Mouse (Mus musculus) heart, postnatal 14 days (tissue): Measurements from ENCODE around the gene 1110051M20Rik. TPM values are rescaled to one million over a fixed set of nuclear protein-coding genes. Genes with fewer than 3 reads are reported as not detected.

Source experiments
- DNase-seq, 2 experiments: peaks; one replicate each; pipeline ENCODE4 v3.0.0; 2021 to 2022
- intact Hi-C: fragments of 180-260 bp; cut with DNase I; formaldehyde crosslinking; loops from one replicate; pipeline ENCODE4 v1.15.1; 2025
- total RNA-seq, 2 experiments: library from RNA; stranded (reverse); gene quantifications; 2 replicates each; pipeline ENCODE4 v1.2.3; 2021

Gene 1110051M20Rik
- total RNA-seq, 2 experiments from 2014 or later: 10.5 to 12.0 TPM

DNA sequence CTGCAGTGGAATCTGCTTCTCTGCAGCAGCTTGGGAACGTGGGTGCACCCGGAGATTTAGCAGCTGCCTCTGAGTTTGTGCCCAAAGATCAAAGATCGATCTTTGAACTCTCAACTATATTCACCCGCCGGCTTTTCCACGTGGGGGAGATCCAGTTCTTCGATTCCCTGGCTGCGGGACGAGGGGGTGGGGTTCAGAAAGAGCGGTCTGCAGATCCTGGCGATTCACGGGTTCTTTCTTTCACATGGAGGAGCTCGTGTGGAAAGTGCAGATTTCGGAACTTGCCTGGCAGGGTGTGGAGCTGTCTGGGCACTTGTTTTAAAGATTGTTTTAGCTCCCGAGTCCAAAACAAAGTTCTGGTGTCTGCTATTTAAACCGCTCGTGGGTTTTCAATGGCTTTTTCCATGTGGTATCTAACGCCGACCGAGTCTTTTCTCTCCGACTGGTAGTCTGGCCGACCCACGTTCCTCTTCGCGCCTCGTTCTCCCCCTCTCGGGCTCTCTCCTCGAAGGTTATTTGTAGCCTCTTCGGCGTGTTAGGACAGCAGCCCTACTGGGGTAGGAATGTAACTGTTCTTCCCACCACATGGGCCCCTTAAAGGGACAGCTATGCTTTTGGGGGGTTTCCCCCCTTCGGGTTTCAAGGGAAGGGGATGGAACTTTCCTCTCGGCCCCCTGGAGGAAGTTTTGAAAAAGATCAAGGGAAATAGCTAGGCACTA is 14.3 kb upstream of the 1110051M20Rik start:
- intact Hi-C loops: loop anchor here (5.0 kb wide), 1 partner anchor 172 kb away; no protein-coding TSS in a partner anchor
- peak in 1 of 2 experiments; percentile 51 for DNase-seq

DNA sequence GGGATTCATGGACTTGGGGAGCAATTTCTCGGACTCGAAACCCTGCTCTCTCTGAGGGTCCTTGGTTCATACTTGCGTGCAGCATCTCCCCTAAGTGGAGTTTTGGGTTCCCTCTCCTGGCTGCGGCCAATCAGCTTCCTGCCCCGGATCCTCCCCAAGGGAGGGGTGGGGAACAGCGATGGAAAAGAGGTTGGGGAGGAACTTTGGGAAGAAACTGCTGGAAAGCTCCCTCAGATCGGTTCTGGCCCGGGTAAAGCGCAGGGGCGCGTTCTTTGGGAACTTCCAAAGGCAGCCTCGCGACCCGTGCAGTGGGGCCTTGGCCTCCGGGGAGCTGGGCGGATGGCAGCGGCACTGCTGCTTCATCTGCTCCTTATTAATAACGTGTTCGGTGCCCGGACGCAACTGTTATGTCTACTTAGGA is 13.8 kb upstream of the 1110051M20Rik start:
- intact Hi-C loops: loop anchor here (5.0 kb wide), 1 partner anchor 171 kb away; no protein-coding TSS in a partner anchor
- DNase-seq: peak; percentile 55 to 62

DNA sequence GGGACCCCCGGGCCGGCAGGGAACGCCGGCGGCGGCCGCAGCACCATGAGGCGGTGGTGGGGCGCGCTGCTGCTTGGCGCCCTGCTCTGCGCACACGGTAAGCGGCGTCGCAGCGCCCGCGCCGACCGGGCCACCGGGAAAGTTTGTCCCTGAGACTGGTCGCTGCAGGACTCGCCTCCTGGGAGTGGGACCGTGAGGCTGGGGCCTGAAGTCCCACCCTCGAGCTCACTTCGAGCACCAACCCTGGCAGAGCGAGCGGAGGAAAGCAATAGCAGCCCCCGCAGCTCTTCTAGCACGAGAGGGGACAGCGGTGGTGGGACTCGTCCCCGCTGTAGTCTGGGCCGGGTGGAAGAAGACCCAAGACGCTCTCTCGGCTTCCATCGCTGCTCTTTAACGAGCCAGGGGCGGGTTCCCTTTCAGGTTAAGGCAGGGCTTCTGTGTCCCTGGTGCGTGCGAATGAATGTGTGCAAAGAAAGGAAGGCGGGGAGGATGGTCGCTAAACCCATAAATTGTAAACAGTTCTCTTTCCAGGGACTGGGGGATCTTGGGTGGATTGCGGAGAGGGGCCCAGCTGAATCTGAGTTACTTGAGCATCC is 13.2 kb upstream of the 1110051M20Rik start:
- intact Hi-C loops: loop anchor here (5.0 kb wide), 1 partner anchor 170 kb away; no protein-coding TSS in a partner anchor
- DNase-seq: peak in 1 of 2 experiments; percentile 34

DNA sequence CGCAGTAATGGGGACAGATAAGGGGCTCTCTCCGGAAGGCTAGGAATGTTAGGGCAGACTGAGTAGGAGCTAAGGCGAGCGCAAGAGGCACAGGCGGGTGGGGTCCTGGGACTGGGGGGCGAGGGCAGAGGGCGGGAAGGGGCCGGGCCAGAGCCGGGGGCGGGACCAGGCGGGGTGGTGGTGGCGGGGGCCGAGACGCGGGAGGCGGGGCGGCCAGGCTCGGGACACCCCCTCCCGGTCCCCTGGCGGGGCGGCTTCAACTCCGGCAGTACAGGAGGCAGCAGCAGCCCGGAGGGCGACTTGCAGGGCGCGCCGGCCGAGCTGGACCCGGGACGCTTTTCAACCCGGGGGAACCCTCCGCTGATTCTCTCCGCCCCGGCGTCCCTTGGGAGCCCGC is 12.8 kb upstream of the 1110051M20Rik start, which contains the start of gene Lrp4:
Lrp4 (plus strand) TSS at position 253 of the 397 bp plus-strand sequence.
- peak; percentile 75 to 83 for DNase-seq
- intact Hi-C loops: loop anchor here (5.0 kb wide), 1 partner anchor 170 kb away; no protein-coding TSS in a partner anchor

DNA sequence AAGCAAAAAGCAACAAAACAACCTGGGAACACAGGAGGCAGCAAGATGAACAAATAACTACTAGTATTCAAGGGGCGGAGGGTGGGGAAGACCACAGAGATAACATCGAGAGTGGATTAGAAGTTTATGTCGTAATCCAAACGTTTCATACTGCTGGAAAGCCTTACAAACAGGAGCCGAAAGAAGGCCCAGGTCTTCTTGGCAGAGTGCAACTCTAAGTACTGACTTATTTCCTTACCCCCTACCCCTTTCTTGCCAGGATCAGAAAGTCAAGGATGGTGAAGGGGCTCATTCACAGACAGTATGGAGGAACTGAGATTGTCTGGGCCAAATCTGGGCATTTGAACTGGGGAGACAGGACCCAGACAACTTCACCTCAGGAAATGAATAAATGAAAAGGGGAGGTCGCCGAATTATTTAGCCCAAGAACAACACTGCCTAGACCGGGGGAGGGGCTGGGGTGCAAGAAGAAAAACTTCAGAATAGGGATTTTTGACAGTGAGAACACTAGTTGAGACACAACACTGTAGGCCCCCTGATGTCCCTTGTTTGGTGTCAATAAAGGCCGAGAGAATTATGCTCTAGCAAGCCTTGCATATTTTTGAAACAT is 12.1 kb upstream of the 1110051M20Rik start:
- no peak for DNase-seq
- intact Hi-C loops: loop anchor here (5.0 kb wide), 1 partner anchor 169 kb away; no protein-coding TSS in a partner anchor

DNA sequence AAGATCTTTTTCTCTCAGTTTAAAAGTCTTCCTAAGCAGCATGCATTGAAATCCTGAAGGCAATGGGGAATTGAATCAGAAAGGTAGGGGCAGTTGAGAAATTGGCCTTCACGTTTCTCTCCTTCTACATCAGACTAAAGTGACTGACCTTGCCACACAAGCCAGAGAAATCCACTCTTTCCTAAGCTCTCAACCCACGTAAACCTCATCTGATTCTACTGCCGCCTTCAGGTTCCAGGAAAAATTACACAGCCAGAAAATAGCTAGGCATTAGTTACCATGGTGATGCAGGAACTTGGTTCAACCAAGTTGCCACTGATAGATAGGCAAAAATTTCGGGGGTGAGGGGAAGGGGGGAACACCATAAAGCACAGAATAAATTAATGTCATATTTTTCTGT is 11.3 kb upstream of the 1110051M20Rik start:
- peak in 1 of 2 experiments; percentile 48 for DNase-seq
- intact Hi-C loops: loop anchor here (5.0 kb wide), 1 partner anchor 169 kb away; no protein-coding TSS in a partner anchor

DNA sequence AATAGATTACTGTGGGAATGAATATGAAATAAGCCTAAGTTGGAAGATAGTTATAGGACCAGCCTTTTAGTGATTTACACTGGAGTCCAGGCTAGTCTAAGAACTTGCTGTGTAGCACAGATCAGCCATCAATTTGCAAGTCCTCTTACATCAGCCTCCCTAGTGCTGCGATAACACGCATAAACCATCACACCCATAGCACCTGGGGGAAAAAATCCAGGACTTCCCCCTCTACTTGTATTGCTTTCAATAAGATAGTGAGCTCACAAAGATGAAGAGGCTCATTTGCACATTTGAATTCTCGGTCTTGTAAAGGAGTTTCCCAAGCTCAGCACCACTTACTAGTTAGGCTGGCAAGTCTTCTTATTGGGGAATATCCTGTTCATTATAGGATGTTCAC is 9.9 kb upstream of the 1110051M20Rik start:
- no peak for DNase-seq
- intact Hi-C loops: no loop called here

DNA sequence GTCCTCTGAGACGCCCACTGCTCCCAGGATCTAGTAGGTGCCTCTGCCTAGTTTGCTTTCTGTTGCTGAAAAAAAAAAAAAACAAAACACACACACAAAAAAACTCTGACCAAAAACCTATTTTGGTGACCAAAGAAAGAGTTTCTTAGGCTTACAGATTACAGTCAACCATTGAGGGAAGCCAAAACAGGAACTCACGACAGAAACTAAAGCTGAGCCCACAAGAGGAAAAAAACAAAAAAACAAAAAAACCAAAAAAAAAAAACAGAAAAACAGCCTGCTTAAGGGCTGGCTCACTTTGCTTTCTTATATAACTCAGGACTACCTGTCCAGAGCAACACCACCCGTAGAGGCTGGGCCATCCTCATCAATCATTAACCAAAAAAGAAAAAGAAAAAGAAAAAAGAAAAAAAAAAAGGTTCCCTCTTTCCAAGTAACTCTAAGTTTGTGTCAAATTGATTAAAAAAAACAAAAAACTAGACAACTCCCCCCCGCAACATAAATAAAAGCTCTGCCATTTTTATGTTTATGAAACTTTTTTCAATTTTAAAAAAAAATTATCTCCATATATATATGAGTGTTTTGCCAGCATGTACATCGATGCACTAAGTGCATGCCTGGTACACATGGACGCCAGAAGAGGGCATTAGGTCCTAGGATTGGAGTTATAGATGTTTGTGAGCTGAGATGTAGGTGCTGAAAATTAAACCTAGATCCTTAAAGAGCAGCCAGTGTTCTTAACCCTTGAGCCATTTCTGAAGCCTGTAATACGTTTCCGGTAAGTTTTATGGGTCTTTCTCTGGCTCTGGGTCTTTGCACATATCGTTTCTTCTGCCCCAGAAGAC is 8.9 kb upstream of the 1110051M20Rik start:
- intact Hi-C loops: no loop called here
- no peak for DNase-seq

DNA sequence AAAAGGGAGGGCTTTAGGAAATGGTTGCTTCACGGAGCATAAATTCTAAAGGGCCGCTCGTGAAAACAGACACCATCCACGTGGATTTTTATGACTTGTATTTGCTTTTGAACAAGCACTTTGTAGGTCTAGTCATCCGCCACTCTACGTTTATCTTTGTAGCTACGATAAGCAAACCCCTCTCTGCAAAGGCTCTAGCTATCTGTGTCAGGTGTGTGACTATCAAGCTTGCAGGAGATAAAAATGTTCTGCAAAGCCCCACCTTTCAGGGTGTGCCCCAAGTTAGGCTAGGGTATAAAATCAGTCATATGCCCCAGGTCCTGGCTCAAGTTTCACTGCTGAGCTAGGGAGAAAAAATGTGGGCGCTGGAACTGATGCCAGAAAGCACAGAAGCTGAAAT is 8.2 kb upstream of the 1110051M20Rik start:
- intact Hi-C loops: no loop called here
- DNase-seq: no peak

DNA sequence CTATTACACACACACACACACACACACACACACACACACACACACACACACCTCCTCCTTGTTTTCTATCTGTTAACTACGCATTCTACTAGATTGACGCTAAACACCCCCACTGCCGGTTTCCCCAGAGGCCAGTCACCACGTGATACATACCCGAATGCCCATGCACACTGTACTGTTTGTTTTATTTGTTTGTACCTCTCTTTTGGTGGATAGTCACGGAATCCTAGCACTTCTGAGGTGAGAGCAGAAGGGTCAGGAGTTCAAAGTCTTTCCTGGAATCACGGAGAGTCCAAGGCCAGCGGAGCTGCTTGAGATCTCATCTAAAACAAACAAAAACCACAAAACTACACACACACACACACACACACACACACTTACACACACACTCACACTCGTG is 5.8 kb upstream of the 1110051M20Rik start:
- no peak for DNase-seq
- intact Hi-C loops: no loop called here

DNA sequence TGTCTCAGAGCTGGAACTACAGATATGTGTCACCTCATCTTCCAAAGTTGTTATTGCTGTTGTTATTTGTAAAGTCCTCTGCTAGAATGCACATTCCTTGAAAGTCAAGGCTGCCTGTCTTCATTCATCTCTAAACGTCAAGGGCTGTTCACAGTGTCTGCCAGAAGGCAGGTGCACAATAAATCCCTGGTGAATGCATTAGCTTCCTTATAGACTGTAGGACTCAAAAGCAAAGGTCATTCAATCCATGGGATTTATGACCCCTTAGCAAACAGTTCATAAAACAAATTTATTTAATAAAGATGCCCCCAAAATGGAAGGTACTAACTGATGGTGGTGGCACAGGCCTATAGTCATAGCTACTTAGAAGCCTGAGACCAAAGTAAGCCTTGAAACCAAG is 5.2 kb upstream of the 1110051M20Rik start:
- no peak for DNase-seq
- intact Hi-C loops: no loop called here

DNA sequence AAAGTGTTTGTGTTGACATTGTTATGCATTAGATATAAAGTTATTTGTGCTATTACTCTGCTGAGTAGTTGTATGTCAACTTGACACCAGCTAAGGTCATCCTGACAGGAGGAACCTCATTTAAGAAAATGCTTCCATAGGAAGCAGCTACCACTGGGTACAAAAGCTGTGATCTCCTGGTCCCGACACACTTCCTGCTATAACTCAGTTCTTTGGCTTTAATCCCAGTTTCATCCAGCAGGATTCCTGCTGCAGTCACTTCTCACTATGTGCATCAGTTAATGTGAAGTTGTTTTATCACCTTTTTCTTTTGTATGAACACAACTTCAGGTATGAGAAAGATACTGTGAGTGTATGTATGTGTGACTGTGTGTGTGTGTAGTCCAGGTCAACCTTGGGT is 2.3 kb downstream of the 1110051M20Rik start:
- no peak for DNase-seq
- intact Hi-C loops: loop anchor here (5.0 kb wide), 1 partner anchor 140 kb away; no protein-coding TSS in a partner anchor

DNA sequence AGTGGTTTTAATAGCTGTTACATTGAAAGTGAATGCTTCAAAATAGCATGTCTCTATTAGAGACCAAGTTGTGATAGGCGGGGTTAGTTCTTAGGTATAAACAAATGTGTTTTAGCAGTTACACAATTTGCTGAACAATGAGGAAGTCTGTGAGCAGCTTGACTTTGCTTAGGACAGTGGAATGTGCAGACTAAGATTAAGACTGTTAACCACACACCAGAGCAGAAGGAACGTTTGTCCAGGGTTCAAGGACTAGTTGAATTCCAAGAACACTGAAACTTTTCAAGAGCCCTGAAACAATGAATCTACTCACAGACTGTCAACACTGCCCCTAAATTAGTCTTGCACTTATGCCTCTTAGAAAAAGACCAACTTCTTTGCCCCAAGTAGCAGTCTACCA is 2.8 kb downstream of the 1110051M20Rik start:
- intact Hi-C loops: loop anchor here (5.0 kb wide), 1 partner anchor 139 kb away; no protein-coding TSS in a partner anchor
- no peak for DNase-seq

DNA sequence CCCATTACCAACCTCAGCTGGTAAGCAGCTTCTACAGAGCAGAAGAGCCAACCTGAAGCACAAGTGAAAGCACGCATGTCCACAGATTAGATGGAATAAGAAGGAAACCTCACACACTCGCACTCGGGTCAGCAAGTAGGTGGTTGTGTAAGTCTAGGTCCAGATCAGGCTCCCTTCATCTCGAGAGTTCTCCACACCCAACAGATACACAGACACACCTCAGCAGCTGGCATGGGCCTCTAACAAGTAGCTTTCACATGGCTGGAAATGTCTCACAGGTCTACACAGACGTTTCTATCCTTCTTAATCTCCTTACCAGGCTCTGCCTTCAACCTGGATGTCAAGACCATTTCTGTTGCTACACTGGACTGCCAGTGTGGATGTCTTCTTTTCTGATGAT is 3.8 kb downstream of the 1110051M20Rik start:
- intact Hi-C loops: loop anchor here (5.0 kb wide), 1 partner anchor 138 kb away; no protein-coding TSS in a partner anchor
- DNase-seq: no peak

DNA sequence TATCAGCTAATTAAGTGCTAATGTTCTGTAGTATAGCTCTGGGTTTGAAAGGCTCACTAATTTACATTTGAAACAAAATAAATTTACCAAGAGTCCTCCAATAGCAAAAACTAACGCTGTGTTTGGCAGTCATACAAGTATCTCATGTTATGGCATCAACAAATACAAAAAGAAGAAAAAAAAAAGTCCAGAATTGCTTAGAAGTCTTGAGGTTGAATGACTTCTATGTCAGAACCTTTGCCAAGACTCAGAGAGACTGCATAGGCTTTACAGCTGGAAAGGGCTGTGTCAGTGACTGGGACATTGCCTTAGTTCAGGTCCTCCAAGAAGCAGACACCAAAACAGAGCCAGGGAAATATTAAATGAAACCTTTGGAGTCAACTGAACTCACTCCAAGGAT is 4.6 kb downstream of the 1110051M20Rik start:
- no peak for DNase-seq

DNA sequence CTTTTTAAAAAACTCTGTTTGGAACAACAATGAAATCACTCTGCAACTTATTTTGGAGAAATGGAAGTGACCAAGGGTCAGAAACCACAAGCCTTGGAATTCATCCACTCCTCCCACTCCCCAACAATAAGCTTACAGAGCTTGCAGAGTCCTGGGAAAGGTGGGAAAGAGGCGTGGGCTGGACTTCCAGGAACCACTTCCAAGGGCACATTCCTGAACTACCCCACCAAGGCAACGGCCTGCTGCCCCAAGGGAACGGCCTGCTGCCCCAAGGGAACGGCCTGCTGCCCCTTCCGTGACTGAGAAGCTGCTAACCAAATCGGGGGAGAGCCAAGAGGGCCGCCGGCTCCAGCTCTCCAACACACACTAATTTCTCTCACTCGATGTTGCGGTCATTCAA is 5.2 kb downstream of the 1110051M20Rik start:
- DNase-seq: no peak
- intact Hi-C loops: no loop called here

More for the DNA sequence above, 4.6 kb downstream of the 1110051M20Rik start:
- intact Hi-C loops: loop anchor here (5.0 kb wide), 1 partner anchor 138 kb away; no protein-coding TSS in a partner anchor

DNA sequence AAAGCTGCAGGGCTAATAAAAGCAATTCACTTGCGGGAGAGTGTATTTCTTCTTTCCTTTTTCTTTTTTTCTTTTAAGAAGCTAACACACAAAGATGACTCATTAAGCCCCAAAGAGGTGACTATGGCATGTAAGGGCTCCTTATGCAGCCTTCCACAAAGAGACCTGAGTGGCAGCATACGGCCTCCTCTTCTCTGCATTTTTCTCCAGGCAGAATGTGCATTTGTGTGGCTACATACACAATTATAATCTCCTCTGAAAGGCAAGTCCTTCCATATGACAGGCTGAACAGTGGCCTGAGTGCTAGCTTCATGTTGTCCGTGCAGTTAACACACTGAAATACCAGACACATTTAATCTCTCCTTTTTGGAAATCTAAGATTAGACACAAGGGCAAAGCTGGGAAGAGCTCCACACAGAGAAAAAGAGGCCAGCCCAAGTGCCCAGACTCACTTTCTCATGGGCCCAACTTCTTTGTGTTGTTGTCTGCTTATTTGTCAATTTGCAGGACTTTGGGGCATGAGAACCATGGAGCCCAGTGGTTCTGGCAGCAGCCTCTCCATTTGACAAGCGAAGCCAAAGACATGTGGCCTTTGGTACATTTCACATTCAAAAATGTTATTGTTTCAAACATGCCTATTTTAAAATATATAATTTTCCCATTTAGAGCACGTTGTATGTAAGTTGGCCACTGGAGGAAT is 7.2 kb downstream of the 1110051M20Rik start:
- intact Hi-C loops: no loop called here
- DNase-seq: no peak

DNA sequence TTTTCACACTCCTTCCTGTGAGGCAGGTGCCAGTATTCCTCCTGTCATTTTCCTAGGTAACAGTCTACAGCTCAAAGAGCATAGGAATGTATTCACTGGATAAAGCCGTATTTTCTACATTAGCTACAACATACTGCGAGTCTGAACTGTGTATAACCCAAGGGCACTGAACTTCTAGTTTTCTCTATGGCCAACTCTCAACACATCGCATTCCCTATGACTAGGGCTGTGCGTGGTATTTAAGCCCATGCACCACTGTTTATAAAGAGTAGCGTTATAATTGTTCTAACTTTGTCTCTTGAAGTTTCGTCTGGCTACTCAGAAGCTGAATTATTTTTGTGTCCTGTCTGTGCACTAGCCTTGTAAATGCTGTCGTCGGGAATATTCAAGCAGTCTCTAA is 7.8 kb downstream of the 1110051M20Rik start:
- intact Hi-C loops: no loop called here
- no peak for DNase-seq

DNA sequence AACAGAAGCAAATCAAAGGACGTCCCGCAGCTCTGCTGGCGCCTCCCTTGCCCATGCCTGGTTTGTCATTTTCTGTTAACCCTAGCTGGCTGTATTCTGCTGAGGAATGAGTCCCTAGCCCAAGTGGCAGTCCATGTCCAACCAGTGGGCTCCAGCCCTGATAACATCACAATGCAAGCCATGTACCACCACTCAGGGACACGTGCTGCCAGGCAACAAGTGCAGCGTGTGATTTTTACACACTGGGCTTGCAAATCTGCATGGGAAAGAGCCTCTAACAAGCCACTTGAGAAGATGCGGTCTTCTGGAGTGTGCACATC is 13.9 kb downstream of the 1110051M20Rik start:
- intact Hi-C loops: no loop called here
- DNase-seq: no peak
